Mouse (Mus musculus): ENCODE data around the gene Slc2a4.
"Not testable (repeated sequence)": the region's sequence is repeated elsewhere in the genome, so short reads cannot be mapped to it uniquely, and the experiment has no call there.

Gene Slc2a4

DNA sequence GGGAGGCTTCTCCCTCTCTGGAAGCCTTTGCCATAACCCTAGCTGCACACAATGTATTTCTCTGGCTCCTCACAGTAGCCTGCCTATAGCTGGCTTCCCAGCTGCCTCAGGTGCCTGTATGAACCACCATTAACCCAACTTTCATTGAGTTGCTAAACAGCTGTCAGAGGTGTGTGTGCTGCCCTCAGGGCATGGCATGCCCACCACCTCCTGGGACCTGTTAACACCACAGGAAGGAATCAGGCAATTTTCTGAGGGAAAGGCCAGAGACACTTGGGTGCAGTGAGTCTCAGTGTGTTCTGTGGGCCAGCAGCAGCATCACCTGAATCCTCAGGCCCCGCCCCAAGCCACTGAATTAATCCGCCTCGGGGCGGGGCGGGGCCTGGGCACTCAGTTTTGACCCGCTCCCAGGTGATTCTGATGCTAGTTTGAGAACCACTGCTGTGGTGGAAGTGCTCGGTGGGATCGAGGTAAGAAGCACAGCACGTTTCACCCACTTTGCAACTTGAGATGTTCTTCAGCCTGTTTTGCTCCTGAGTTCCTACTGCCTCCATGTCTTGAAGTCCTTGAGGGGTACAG, 9.5 kb downstream of the Slc2a4 start:
- DNase-seq: no peak

DNA sequence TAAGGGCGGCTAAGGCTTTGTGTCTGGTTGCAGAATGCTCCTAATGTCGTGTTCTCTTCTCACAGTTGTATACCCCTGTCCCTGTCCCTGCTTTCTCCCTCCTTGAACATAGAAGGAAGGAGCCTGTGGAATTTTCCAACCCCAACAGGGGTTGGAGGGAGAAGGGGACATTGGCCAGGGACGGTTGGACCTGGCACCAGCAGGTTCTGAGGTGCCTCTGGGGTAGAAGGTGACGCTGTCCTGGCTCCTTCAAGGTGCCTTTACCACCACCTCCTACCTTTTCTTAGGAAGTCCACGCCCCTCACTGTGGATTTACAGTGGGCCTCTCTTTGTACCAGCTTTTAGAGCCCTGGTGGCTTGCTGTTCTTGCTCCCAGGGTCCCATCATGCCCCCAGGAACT, 10.2 kb downstream of the Slc2a4 start:
- no peak for DNase-seq

- no peak for DNase-seq
Observed at GRCm38 (mm10) chr11:69937385-69937784, 10.6 kb downstream of the Slc2a4 start.

GRCm38 (mm10) chr11:69936714-69937347, 11.2 kb downstream of the Slc2a4 start:
- peak; percentile 41 for DNase-seq

- DNase-seq: peak; percentile 35
Observed at GRCm38 (mm10) chr11:69936156-69936555, 11.8 kb downstream of the Slc2a4 start.

- DNase-seq: peak; percentile 92
Observed at GRCm38 (mm10) chr11:69935137-69935879, 12.7 kb downstream of the Slc2a4 start, which contains the start of gene Ybx2. Gene Ybx2, plus strand, starts transcription at chr11:69935796.

- DNase-seq: peak; percentile 13
Observed at GRCm38 (mm10) chr11:69934681-69935080, 13.3 kb downstream of the Slc2a4 start.

DNA sequence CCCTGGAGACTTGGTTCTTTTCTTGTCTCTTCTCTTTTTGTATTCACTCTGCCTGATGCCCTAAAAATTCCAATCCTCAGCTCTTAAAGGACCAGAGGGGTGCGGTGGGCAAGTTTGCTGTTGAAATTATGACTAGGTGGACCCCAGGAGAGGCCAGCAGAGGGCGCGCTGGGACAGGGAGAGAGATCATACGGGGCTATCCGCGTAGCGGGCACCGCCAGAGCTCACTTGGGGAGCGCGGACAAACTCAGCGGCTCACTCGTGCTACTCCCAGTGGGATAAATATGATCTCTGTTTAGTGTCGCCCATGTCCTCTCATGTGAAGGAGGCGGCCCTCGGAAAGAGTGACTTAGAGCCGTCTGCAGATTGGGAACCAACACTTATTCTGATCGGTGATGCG, 13.8 kb downstream of the Slc2a4 start:
- DNase-seq: peak; percentile 87

DNA sequence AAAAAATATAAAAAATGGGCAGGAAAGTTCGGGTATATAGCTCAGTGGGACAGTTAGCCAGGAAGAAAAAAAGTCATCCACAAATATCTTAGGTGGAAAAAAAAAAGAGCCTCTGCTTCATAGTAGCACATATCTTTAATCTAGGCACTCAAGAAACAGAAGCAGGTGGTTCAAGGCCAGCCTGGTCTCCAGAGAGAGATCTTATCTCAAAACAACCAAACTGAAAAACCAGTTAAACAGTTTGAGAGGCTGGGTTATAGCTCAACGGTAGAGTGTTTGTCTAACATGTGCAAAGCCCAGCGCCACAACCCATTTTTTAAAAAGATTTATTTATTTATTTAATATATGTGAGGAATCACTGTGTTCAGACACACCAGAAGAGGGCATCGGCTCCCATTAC, 14.9 kb downstream of the Slc2a4 start:
- peak; percentile 15 for DNase-seq

DNA sequence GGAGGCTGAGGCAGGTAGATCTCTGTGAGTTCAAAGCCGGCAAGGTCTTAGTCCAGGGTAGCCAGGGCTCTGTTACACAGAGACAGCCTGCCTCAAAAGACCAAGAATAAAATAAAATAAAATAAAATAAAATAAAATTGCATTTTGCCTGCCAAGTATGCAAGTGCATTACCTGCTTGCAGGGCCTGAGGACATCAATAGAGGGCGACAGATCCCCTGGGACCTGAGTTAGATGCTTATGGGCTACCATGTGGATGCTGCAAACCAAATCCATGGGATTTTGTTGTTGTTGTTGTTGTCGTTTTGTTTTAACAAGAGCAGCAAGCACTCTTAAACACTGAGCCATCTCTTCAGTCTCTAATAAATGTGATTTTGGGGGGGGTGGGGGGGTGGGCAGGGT, 15.7 kb downstream of the Slc2a4 start:
- peak; percentile 16 for DNase-seq

DNA sequence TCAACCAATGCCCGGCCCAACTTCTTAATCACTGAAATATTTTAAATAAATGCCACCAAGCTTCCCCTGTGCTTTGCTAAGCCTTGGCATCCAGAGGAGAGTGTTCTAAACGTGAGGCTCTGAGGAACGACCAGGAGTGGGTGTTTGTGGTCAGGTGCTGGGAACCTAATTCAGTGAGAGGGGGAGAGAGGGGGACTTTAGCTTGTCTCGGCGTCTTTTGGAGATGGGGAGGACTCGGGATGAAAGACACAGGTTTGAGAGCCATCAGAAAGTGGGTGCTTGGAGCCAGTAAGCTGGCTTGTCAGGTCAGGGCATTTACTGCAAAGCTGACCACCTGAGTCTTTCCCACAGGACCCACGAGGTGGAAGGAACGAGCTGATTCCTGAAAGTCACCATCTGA, 16.2 kb downstream of the Slc2a4 start:
- no peak for DNase-seq

GRCm38 (mm10) chr11:69930967-69931537, 16.9 kb downstream of the Slc2a4 start:
- DNase-seq: no peak

GRCm38 (mm10) chr11:69930176-69930575, 17.8 kb downstream of the Slc2a4 start:
- not testable (repeated sequence) for DNase-seq

- no peak for DNase-seq
Observed at GRCm38 (mm10) chr11:69929712-69930111, 18.3 kb downstream of the Slc2a4 start.

- no peak for DNase-seq
Observed at GRCm38 (mm10) chr11:69927501-69927900, 20.5 kb downstream of the Slc2a4 start.

DNA sequence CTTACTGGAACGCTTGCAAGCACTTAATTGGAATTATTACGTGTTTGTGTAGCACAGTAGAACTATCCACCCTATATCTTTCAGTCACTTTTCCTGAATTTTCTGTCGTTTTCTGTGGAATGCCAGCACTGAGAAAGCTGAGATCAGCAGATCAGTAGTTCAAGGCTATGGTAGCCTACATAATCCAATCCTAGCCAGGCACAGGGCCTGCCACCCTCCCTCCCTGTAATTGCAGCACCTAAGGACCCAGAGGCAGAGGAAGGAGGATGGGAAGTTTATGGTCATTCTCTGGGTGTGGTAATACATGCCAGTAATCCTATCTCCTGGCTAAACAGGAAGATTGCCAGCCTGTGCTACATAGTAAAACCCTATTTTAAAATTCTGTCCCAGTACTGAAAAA, 25.2 kb downstream of the Slc2a4 start:
- peak; percentile 58 for DNase-seq

GRCm38 (mm10) chr11:69922012-69922756, 25.8 kb downstream of the Slc2a4 start:
- DNase-seq: no peak

- DNase-seq: peak; percentile 100
Observed at GRCm38 (mm10) chr11:69921114-69922011, 26.6 kb downstream of the Slc2a4 start, which contains the start of gene Eif5a. Gene Eif5a, minus strand, starts transcription at chr11:69921958.

- DNase-seq: peak; percentile 74
Observed at GRCm38 (mm10) chr11:69920266-69921031, 27.5 kb downstream of the Slc2a4 start.

DNA sequence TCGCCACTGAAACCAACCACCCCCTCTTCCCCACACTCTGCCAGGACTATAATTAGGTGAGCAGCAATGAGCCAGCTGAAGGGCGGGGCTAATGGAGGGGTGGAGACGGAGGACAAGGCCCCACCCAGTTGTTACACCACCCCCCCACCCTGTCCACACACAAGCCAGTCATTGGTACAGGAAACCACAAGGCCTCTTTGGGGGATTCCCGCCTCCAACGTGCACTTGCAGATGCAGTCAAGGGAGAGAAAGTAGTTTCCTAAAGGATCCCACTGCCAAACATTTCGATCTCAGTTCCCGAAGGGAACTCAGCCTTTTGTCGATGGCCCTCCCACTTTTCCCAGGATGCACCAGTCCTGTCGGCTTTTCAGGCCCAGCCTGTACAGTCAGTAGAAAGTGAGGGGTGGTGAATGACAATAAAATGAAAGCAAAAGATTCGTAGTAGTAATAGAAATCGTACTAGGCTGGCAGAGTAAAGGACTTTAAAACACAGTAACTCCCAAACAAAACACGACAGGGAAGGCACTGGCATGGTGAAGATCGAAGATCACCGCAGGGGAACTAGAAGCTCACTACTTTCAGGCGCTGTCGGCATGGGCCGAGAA, 28.2 kb downstream of the Slc2a4 start:
- DNase-seq: peak; percentile 70

DNA sequence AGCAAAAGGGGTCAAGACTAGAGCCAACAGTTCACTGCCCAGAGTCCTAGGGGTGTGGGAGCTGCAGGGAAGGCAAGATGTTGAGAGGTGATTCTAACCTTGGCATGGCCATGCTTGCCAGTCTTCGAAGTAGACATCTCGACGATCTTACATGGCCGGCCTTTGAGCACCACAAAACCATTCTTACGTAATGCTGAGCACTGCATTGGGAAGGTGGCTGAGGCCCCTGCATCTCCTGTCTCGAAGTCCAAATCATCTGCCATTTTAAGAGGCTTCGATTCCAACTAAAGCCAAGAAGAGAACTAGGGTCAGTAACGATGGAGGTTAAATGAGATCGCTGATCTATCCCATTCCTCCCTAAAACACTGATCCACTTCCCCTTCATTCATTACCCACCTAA, 28.9 kb downstream of the Slc2a4 start:
- DNase-seq: peak; percentile 32

Measured in cerebellum, adult 9-10 months (tissue).